Mouse (Mus musculus) MEL (cell line): Measurements from ENCODE around the gene Kdm4d. TPM values are rescaled to one million over a fixed set of nuclear protein-coding genes. Genes with fewer than 3 reads are reported as not detected.
"Not testable (repeated sequence)": the region's sequence is repeated elsewhere in the genome, so short reads cannot be mapped to it uniquely, and the experiment has no call there.

Experiments
- DNase-seq: peaks from one replicate; pipeline ENCODE4 v3.0.0; 2011; ENCODE audit warnings: low read depth, low spot score
- H3K27ac ChIP-seq: 2 replicates; pipeline ENCODE4 v1.5.1; 2012; ENCODE audit warnings: low read depth, mild to moderate bottlenecking, control low read depth, low read length, moderate library complexity; ENCODE audit not compliant: control insufficient read depth
- H3K27me3 ChIP-seq, 2 experiments: fragments of 150-350 bp in 1 of 2; sonication (generic) in 1 of 2; 2 replicates each; pipeline ENCODE4 v1.6.1; 2012; ENCODE audit warnings: low read length in 2 of 2, mild to moderate bottlenecking in 2 of 2, improper control_type of control experiment in 1 of 2, moderate library complexity in 1 of 2; ENCODE audit not compliant: insufficient read depth in 2 of 2, control insufficient read depth in 1 of 2
- H3K36me3 ChIP-seq, 2 experiments: 2 replicates each; pipeline ENCODE4 v1.6.1; 2012 to 2014; ENCODE audit warnings: low read length in 2 of 2, improper control_type of control experiment in 1 of 2, inconsistent platforms in 1 of 2, mild to moderate bottlenecking in 1 of 2; ENCODE audit not compliant: insufficient read depth in 2 of 2, control insufficient read depth in 1 of 2
- H3K4me1 ChIP-seq, 2 experiments: fragments of 150-350 bp in 1 of 2; sonication (generic) in 1 of 2; 2 replicates each; pipeline ENCODE4 v1.6.1; 2012; ENCODE audit warnings: low read length in 2 of 2, improper control_type of control experiment in 1 of 2, mild to moderate bottlenecking in 1 of 2; ENCODE audit not compliant: insufficient read depth in 2 of 2, control insufficient read depth in 1 of 2
- H3K4me3 ChIP-seq, 2 experiments: fragments of 150-350 bp in 1 of 2; sonication (generic) in 1 of 2; 2 replicates each; pipeline ENCODE4 v1.5.1; 2012; ENCODE audit warnings: low read depth in 2 of 2, low read length in 2 of 2, mild to moderate bottlenecking in 2 of 2, moderate library complexity in 2 of 2, control low read depth in 1 of 2, improper control_type of control experiment in 1 of 2; ENCODE audit not compliant: control insufficient read depth in 1 of 2, insufficient read depth in 1 of 2
- H3K79me2 ChIP-seq: 2 replicates; pipeline ENCODE4 v1.6.1; 2012; ENCODE audit warnings: mild to moderate bottlenecking, low read length, moderate library complexity; ENCODE audit not compliant: control insufficient read depth, poor library complexity, insufficient read depth
- H3K9ac ChIP-seq: 2 replicates; pipeline ENCODE4 v1.6.1; 2012; ENCODE audit warnings: low read depth, mild to moderate bottlenecking, control low read depth, low read length, moderate library complexity; ENCODE audit not compliant: control insufficient read depth, poor library complexity, severe bottlenecking
- H3K9me3 ChIP-seq: fragments of 150-350 bp; sonication (generic); replicated peaks from 2 replicates; pipeline ENCODE4 v1.6.1; 2012; ENCODE audit warnings: mild to moderate bottlenecking, low read length, improper control_type of control experiment, moderate library complexity; ENCODE audit not compliant: insufficient read depth
- CTCF ChIP-seq, 3 experiments: IDR thresholded peaks in 2 of 3; conservative IDR thresholded peaks in 1 of 3; 2 replicates each; pipeline ENCODE4 v1.5.1; 2011 to 2012; ENCODE audit warnings: low read length in 3 of 3, low read depth in 2 of 3, mild to moderate bottlenecking in 2 of 3, improper control_type of control experiment in 1 of 3, inconsistent platforms in 1 of 3, mixed read lengths in 1 of 3, moderate library complexity in 1 of 3; ENCODE audit not compliant: control insufficient read depth in 1 of 3, insufficient read depth in 1 of 3, poor library complexity in 1 of 3, severe bottlenecking in 1 of 3
- ELF1 ChIP-seq: IDR thresholded peaks from 2 replicates; pipeline ENCODE4 v1.6.1; 2014; ENCODE audit warnings: low read depth, mild to moderate bottlenecking, inconsistent platforms, low read length, improper control_type of control experiment, moderate library complexity
- EP300 ChIP-seq, 2 experiments: IDR thresholded peaks; 2 replicates each; pipeline ENCODE4 v1.6.1; 2011; ENCODE audit warnings: improper control_type of control experiment in 2 of 2, low read length in 2 of 2, low read depth in 1 of 2, mild to moderate bottlenecking in 1 of 2
- GATA1 ChIP-seq: IDR thresholded peaks from 2 replicates; pipeline ENCODE4 v1.6.1; 2011; ENCODE audit warnings: low read depth, low read length, improper control_type of control experiment
- MEF2A ChIP-seq: IDR thresholded peaks from 2 replicates; pipeline ENCODE4 v1.6.1; 2014; ENCODE audit warnings: low read depth, mild to moderate bottlenecking, inconsistent platforms, low read length, improper control_type of control experiment; ENCODE audit not compliant: poor library complexity, insufficient replicate concordance, severe bottlenecking; ENCODE audit errors: extremely low read depth
- MYB ChIP-seq: IDR thresholded peaks from 2 replicates; pipeline ENCODE4 v1.6.1; 2011; ENCODE audit warnings: mild to moderate bottlenecking, low read depth, low read length, improper control_type of control experiment
- POLR2AphosphoS5 ChIP-seq: IDR thresholded peaks from 2 replicates; pipeline ENCODE4 v1.6.1; 2012; ENCODE audit warnings: low read depth, borderline replicate concordance, mild to moderate bottlenecking, inconsistent platforms, low read length, moderate library complexity, mixed read lengths
- RAD21 ChIP-seq: IDR thresholded peaks from 2 replicates; pipeline ENCODE4 v1.6.1; 2011; ENCODE audit warnings: mild to moderate bottlenecking, low read depth, low read length, improper control_type of control experiment
- RCOR1 ChIP-seq: IDR thresholded peaks from 2 replicates; pipeline ENCODE4 v1.6.1; 2012; ENCODE audit warnings: low read depth, mild to moderate bottlenecking, inconsistent platforms, low read length, improper control_type of control experiment
- SMC3 ChIP-seq: IDR thresholded peaks from 2 replicates; pipeline ENCODE4 v1.6.1; 2011; ENCODE audit warnings: low read depth, low read length, improper control_type of control experiment
- UBTF ChIP-seq: IDR thresholded peaks from 2 replicates; pipeline ENCODE4 v1.6.1; 2012; ENCODE audit warnings: low read depth, mild to moderate bottlenecking, inconsistent platforms, low read length, improper control_type of control experiment, moderate library complexity, borderline replicate concordance; ENCODE audit not compliant: insufficient read depth
- ZC3H11A ChIP-seq: IDR thresholded peaks from 2 replicates; pipeline ENCODE4 v1.6.1; 2012; ENCODE audit warnings: low read depth, mild to moderate bottlenecking, inconsistent platforms, low read length, improper control_type of control experiment
- ZNF384 ChIP-seq: IDR thresholded peaks from 2 replicates; pipeline ENCODE4 v1.6.1; 2012; ENCODE audit warnings: low read depth, mild to moderate bottlenecking, inconsistent platforms, low read length, improper control_type of control experiment
- polyA plus RNA-seq, 2 experiments: library from polyadenylated mRNA; stranded (reverse) in 1 of 2; unstranded in 1 of 2; fragments of >175 nt in 1 of 2; fragments of >200 nt in 1 of 2; gene quantifications; 2 replicates each; pipeline versions ENCODE4 v1.2.1 to v1.2.4; 2012; ENCODE audit warnings: low replicate concordance in 2 of 2, low read depth in 1 of 2; ENCODE audit not compliant: insufficient read length in 2 of 2, insufficient read depth in 1 of 2, missing spikeins in 1 of 2
- total RNA-seq: library from RNA; depleted of rRNA; stranded (reverse); fragments of 300-350 nt; gene quantifications from 2 replicates; pipeline ENCODE4 v1.2.3, GENCODE M21; 2012

The Kdm4d gene
- total and polyA plus RNA-seq, 3 experiments: 0.40 to 0.58 TPM; not detected in 1

GRCm38 (mm10) chr9:14500916-14501424 is 688 bp upstream of the Kdm4d start:
- Histone ChIP-seq H3K27me3 (no peaks in the 10 kb centered on the region), H3K9ac (peak overlapping the region; percentile 77), H3K27ac (peak overlapping the region; percentile 35), H3K4me3 (peak overlapping the region; percentile 69 to 74), H3K36me3 (peaks cover 20 to 38% of the 10 kb centered on the region in 2 experiments), H3K79me2 (peaks cover 13% of the 10 kb centered on the region), H3K4me1 (peaks cover 6 to 16% of the 10 kb centered on the region in 2 experiments), H3K9me3 (no peaks in the 10 kb centered on the region)
- TF ChIP-seq UBTF: no peak
- TF ChIP-seq RCOR1: peak; percentile 83
- peak; percentile 80 for TF ChIP-seq ELF1
- TF ChIP-seq MYB: no peak
- peak; percentile 26; the same call in 1 of the 2 replicates for TF ChIP-seq SMC3
- peak; percentile 40 to 60; a peak in 1 of 4 replicates for TF ChIP-seq EP300 (IDR thresholded peaks at IDR 0.05; ENCODE audit: low read depth in 1 of 2, low read length in 2 of 2)
- peak; percentile 78 for TF ChIP-seq GATA1
- TF ChIP-seq MEF2A: no peak
- peak; percentile 91 for DNase-seq

- TF ChIP-seq ZNF384 (0 out of 2 replicates have a peak, but pooled peaks have one; percentile 5), POLR2AphosphoS5 (no peak), RAD21 (no peak)
- Histone ChIP-seq H3K4me1 (peaks cover 6 to 16% of the 10 kb centered on the region in 2 experiments), H3K36me3 (peaks cover 19 to 20% of the 10 kb centered on the region in 2 experiments), H3K4me3 (peak overlapping the region; percentile 75 to 78), H3K27me3 (no peaks in the 10 kb centered on the region), H3K9ac (peak overlapping the region; percentile 77), H3K79me2 (peaks cover 13% of the 10 kb centered on the region), H3K27ac (no peak overlapping the region), H3K9me3 (no peaks in the 10 kb centered on the region)
- no peak for DNase-seq
Measured at GRCm38 (mm10) chr9:14498896-14499705, 1.2 kb downstream of the Kdm4d start.

- H3K9me3 ChIP-seq, H3K9ac ChIP-seq, DNase-seq, H3K4me3 ChIP-seq, H3K4me1 ChIP-seq, H3K79me2 ChIP-seq, H3K36me3 ChIP-seq, H3K27ac ChIP-seq: not testable (repeated sequence)
- peaks cover 11 to 23% of the 10 kb centered on the region in 2 experiments for H3K27me3 ChIP-seq
- TF ChIP-seq ZC3H11A (peak; percentile 29; the same call in 1 of the 2 replicates), CTCF (IDR thresholded peaks at IDR 0.05 in 2 of 3, conservative IDR thresholded peaks at IDR 0.05 in 1 of 3; ENCODE audit: control insufficient read depth in 1 of 3, insufficient read depth in 1 of 3, low read depth in 2 of 3, low read length in 3 of 3, poor library complexity in 1 of 3, severe bottlenecking in 1 of 3) (peak; percentile 25 to 64 (median 48)), SMC3 (peak; percentile 64), RAD21 (peak; percentile 29)
Measured at GRCm38 (mm10) chr9:14463668-14464067, 36.6 kb downstream of the Kdm4d start.

DNA sequence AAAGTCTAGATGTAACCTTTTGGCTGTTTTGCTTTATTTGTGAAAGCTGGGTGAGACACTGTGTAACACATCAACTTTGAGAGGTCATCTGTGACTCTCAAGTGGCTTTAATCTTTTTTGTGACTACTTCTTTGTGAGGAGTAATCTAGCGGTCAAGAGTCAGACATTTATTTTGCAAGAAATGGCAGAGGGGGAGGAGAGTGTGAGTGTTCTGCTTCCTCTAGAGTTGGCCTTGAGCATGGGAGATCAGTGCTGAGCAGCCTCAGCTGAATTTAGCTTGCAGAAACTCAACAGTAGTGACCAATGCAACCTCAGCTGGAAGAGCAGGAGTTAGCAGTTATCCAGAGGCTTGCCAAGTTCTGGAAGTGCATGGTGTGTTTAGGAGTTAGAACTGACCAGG is 37.7 kb downstream of the Kdm4d start:
- not testable (repeated sequence) for H3K79me2 ChIP-seq, H3K36me3 ChIP-seq, H3K4me3 ChIP-seq, H3K4me1 ChIP-seq, DNase-seq, H3K9me3 ChIP-seq, H3K27ac ChIP-seq, H3K9ac ChIP-seq
- peaks cover 8 to 24% of the 10 kb centered on the region in 2 experiments for H3K27me3 ChIP-seq
